Mouse (Mus musculus) gastrocnemius, postnatal 10 days (tissue): Measurements from ENCODE around the gene Pdlim5. TPM values are rescaled to one million over a fixed set of nuclear protein-coding genes. Genes with fewer than 3 reads are reported as not detected.
"Not testable (repeated sequence)": the region's sequence is repeated elsewhere in the genome, so short reads cannot be mapped to it uniquely, and the experiment has no call there.

Experiments used
- DNase-seq: peaks from one replicate; pipeline ENCODE4 v3.0.0; 2021; ENCODE audit warnings: mixed read lengths
- total RNA-seq, 2 experiments: library from RNA; stranded (reverse); gene quantifications; 2 replicates each; pipeline ENCODE4 v1.2.3; 2021

Pdlim5 gene
- total RNA-seq, 2 experiments from 2014 or later, result 388 to 401 TPM

DNA sequence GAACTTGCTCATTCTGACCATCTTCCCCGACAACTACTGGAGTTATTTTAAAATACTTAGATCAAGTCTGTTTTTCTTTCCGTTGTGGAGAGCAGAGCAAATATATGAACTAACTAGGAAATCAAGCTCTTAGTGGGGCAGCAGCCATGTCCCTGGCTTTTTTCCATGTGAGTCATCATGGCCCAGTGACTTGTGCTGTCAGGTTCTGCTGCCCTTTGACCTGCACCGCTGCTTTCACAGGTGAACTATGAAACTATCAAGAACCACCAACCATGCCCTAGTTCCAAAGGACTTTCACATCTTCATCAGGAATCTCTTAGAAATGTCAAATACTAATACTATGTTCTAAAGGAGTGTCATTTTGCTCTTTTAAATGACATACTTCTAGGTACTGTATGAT lies 121.0 kb downstream of the Pdlim5 start:
- no peak for DNase-seq

- no peak for DNase-seq
Measured at GRCm38 (mm10) chr3:142273265-142273664, 122.2 kb downstream of the Pdlim5 start.

- DNase-seq, result no peak
Measured at GRCm38 (mm10) chr3:142256371-142256770, 139.1 kb downstream of the Pdlim5 start.

DNA sequence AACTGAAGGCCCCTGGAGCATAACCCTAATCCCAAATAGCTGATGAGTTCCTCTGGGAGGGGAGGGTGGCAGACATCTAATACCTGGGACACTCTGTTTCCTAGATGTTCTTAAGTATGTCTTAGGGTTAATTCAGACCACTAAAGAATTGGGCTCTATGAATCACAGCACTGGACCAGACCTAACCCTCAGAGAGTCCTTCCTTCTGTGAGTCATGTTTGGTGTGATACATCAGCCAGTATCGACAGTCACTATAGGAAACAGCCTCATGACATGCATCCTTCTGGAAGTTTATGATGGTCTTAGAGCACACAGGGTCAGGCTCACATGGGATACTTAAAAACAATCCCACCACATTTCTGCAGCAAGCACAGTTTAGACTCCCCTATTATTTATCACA lies 143.4 kb downstream of the Pdlim5 start:
- DNase-seq, result no peak

- DNase-seq, result no peak
Measured at GRCm38 (mm10) chr3:142249458-142249857, 146.0 kb downstream of the Pdlim5 start.

GRCm38 (mm10) chr3:142243263-142243662 lies 152.2 kb downstream of the Pdlim5 start:
- no peak for DNase-seq

- DNase-seq, result no peak
Measured at GRCm38 (mm10) chr3:142239298-142239697, 156.2 kb downstream of the Pdlim5 start.

- DNase-seq, result no peak
Measured at GRCm38 (mm10) chr3:142238260-142239046, 157.0 kb downstream of the Pdlim5 start.

GRCm38 (mm10) chr3:142237621-142238020 lies 157.9 kb downstream of the Pdlim5 start:
- DNase-seq, result no peak

- no peak for DNase-seq
Measured at GRCm38 (mm10) chr3:142233606-142234465, 161.7 kb downstream of the Pdlim5 start.

DNA sequence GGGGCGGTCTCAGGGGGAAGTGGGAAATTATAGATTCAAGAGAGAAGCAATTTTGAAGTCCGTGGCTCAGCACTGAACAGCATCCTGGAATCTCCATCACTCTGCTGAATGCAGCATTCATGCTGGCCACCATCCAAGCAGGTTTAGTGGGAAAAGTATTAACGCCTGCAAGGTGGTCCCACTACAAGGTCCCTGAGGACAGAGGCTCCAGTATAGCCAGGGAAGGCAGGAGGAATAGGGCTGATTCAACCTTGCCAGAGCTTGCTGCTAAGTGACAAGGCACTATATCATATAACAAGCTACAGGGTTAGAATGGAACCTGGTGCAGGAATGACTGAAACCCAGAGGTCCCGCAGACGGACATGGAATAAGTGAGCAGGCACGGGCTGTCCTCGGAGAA lies 166.8 kb downstream of the Pdlim5 start:
- DNase-seq, result no peak

GRCm38 (mm10) chr3:142222471-142223103 lies 172.9 kb downstream of the Pdlim5 start:
- DNase-seq, result no peak

- DNase-seq, result no peak
Measured at GRCm38 (mm10) chr3:142219910-142220309, 175.6 kb downstream of the Pdlim5 start.

DNA sequence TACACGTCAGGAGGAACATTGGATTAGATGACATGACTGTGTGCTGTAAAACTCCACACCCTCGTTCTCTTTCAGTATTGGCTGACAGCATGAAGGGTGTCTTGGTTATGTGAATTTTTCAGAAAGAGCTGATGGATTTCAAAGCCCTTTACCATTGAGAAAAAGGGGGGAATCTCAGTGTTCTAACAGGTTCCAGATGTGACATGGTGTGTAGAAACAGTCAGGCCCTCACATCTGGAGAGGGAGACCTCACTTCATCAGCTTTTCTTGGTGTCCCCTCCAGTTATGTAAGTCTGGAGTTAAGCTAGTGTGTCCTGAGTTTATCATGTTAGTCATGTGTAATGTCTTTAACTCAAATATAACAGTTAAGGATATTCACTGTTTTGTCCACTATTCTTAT lies 182.7 kb downstream of the Pdlim5 start:
- no peak for DNase-seq

- DNase-seq, result no peak
Measured at GRCm38 (mm10) chr3:142212186-142212585, 183.3 kb downstream of the Pdlim5 start.

GRCm38 (mm10) chr3:142209981-142210380 lies 185.5 kb downstream of the Pdlim5 start:
- DNase-seq, result no peak

- DNase-seq, result no peak
Measured at GRCm38 (mm10) chr3:142209057-142209456, 186.4 kb downstream of the Pdlim5 start.

DNA sequence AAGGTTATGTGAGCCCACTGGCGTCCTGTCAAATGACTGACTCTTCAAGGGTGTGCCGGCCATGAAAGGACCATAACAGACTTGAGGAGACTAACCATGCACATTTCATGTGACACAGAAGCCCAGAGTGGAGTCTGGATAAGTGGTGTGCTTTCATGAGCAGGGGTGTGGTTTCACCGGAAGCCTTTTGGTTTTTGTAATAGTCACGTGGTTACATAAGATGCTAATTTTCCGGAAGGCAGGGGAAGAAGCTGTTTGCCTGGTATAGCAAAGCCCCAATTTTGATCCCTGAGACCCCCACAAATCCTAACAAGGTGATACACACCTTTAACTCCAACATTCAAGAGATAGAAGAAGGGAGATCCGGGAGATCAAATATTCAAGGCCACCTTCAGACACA lies 188.0 kb downstream of the Pdlim5 start:
- no peak for DNase-seq

GRCm38 (mm10) chr3:142206316-142206715 lies 189.2 kb downstream of the Pdlim5 start:
- no peak for DNase-seq

GRCm38 (mm10) chr3:142196142-142196541 lies 199.4 kb downstream of the Pdlim5 start:
- no peak for DNase-seq

DNA sequence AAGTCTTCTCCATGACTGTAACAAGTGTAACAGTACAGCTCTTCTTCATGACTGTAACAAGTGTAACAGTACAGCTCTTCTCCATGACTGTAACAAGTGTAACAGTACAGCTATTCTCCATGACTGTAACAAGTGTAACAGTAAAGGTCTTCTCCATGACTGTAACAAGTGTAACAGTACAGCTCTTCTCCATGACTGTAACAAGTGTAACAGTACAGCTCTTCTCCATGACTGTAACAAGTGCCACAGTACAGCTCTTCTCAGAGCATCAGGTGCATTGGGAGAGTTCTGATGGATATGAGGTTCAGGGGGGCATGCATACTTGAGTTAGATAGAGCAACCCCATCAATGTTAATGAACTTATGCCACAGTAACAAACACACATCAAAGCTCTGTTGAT lies 203.9 kb downstream of the Pdlim5 start:
- not testable (repeated sequence) for DNase-seq
